Mouse (Mus musculus) embryonic facial prominence, embryonic 14.5 days (tissue): ENCODE results near the gene Kif17. TPM values are rescaled to one million over a fixed set of nuclear protein-coding genes. Genes with fewer than 3 reads are reported as not detected.

ENCODE experiments used
- ATAC-seq: fragments of 200-750 bp; cut with Nextera tagmentation; 2 replicates; pipeline ENCODE4 v1.8.0; 2017; ENCODE audit warnings: low read depth, moderate number of reproducible peaks, moderate TSS enrichment
- DNase-seq: peaks from one replicate; pipeline ENCODE4 v3.0.0-alpha.2; 2015; ENCODE audit warnings: low spot score
- H3K27ac ChIP-seq: fragments of 300-500 bp; sonication (generic); replicated peaks from 2 replicates; pipeline ENCODE4 v1.5.1; 2014; ENCODE audit warnings: low read depth, mild to moderate bottlenecking, low read length, moderate library complexity
- H3K27me3 ChIP-seq: fragments of 300-500 bp; sonication (generic); replicated peaks from 2 replicates; pipeline ENCODE4 v1.6.1; 2014; ENCODE audit warnings: low read length; ENCODE audit not compliant: control insufficient read depth, insufficient read depth
- H3K36me3 ChIP-seq: fragments of 300-500 bp; sonication (generic); 2 replicates; pipeline ENCODE4 v1.6.1; 2014; ENCODE audit warnings: low read length, mixed read lengths; ENCODE audit not compliant: control insufficient read depth, insufficient read depth
- H3K4me1 ChIP-seq: fragments of 300-500 bp; sonication (generic); 2 replicates; pipeline ENCODE4 v1.6.1; 2014; ENCODE audit warnings: antibody characterized with exemption, low read length; ENCODE audit not compliant: control insufficient read depth, insufficient read depth
- H3K4me2 ChIP-seq: fragments of 300-500 bp; sonication (generic); 2 replicates; pipeline ENCODE4 v1.6.1; 2014; ENCODE audit warnings: low read depth, mild to moderate bottlenecking, low read length, moderate library complexity, mixed read lengths
- H3K4me3 ChIP-seq: fragments of 300-500 bp; sonication (generic); 2 replicates; pipeline ENCODE4 v1.5.1; 2014; ENCODE audit warnings: low read depth, mild to moderate bottlenecking, low read length
- H3K9ac ChIP-seq: fragments of 300-500 bp; sonication (generic); 2 replicates; pipeline ENCODE4 v1.6.1; 2014; ENCODE audit warnings: low read depth, mild to moderate bottlenecking, low read length, moderate library complexity, mixed read lengths
- H3K9me3 ChIP-seq: fragments of 300-500 bp; sonication (generic); 2 replicates; pipeline ENCODE4 v1.6.1; 2016; ENCODE audit warnings: low read length; ENCODE audit not compliant: control insufficient read depth
- WGBS: fragments of 180-500 bp; shearing (Covaris S2); extraction: QIAGEN DNeasy Blood & Tissue Kit; methylation state at CpG from one replicate; pipeline ENCODE4 v1.1.7; 2014; 5-methylcytosine and 5-hydroxymethylcytosine counted together
- polyA plus RNA-seq: library from polyadenylated mRNA; unstranded; fragments of >200 nt; fragmentation: Nextera tagmentation; extraction: Ambion mirVana; gene quantifications from 2 replicates; pipeline ENCODE4 v1.2.1, GENCODE M21; 2014

Kif17 gene
- polyA plus RNA-seq, 1 experiment from 2014 or later = 0.71 TPM

GRCm38 (mm10) chr4:138217441-138217840 lies 32.8 kb upstream of the Kif17 start:
- DNase-seq = no peak
- Histone ChIP-seq H3K4me1 (peaks cover 19% of the 10 kb centered on the region), H3K36me3 (peaks cover 19% of the 10 kb centered on the region), H3K4me3 (peak overlapping the region; percentile 98), H3K4me2 (peak overlapping the region; percentile 83), H3K27me3 (no peaks in the 10 kb centered on the region), H3K9ac (peak overlapping the region; percentile 99), H3K9me3 (no peaks in the 10 kb centered on the region), H3K27ac (peak overlapping the region; percentile 89)
- ATAC-seq = peak; percentile 7; the same call in 1 of the 2 replicates
- under 1% methylated on average over 25 of the region's 36 CpGs for WGBS

DNA sequence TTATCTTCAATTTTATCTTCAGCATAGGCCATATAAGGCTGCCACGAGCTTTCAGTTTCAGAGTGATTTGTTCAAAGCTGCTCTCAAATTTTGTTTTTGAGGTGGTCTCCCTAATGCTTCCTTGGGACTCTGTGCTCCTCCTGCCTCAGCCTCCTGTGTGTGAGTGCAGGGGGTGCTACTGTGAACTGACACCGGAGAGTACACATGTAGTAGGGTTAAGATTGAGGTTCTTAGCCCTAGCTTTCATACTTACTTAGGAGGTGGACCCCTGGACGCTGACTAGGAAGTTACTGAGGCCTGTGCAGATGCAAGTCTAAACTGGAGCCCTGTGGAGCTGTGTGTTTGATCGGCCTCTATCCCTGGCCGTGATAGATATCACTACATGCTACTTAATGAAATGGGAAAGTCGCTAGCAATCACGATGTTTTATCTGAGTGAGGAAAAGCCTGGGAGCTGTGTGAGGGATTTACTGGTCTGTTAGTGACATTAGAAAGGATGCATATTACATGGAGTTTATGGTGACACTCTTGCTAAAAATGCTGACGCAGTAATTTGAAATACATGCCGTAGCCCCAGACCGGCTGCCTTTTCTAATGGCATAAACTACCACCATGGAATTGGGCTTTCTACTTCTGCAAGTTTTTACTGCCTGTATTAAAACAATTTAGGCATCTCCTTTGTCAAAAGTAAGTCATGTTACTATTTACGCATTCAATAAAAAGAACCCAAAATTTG lies 32.1 kb upstream of the Kif17 start:
- DNase-seq (no peak), ATAC-seq (no peak)
- peak overlapping the region; percentile 89 for H3K27ac ChIP-seq
- H3K4me1 ChIP-seq = peaks cover 19% of the 10 kb centered on the region
- peak overlapping the region; percentile 98 for H3K4me3 ChIP-seq
- H3K36me3 ChIP-seq = peaks cover 25% of the 10 kb centered on the region
- H3K4me2 ChIP-seq = peak overlapping the region; percentile 83
- WGBS = 82% methylated on average over 11 of the region's 11 CpGs
- no peaks in the 10 kb centered on the region for H3K27me3 ChIP-seq
- no peaks in the 10 kb centered on the region for H3K9me3 ChIP-seq
- H3K9ac ChIP-seq = peak overlapping the region; percentile 99

DNA sequence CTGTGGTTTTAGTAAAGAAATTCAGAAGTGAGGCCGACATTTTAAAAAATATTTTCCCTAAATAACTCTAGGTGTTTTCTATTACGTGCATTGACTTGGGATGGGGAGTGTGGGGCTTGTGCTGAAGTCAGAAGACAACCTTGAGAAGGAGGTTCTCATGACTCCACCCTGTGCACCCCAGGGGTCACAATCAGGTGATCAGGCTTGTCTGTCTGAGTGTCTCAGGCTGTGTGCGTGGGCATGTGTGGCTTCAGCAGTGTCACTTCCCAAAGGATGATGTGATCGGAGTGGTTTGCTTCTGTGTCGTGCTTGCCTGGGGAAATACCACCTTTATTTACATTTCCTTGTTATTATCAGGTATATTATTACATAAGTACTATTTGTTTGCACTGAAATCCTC lies 30.9 kb upstream of the Kif17 start:
- Histone ChIP-seq H3K4me1 (peaks cover 19% of the 10 kb centered on the region), H3K4me3 (no peak overlapping the region), H3K9me3 (no peaks in the 10 kb centered on the region), H3K36me3 (peaks cover 37% of the 10 kb centered on the region), H3K27me3 (no peaks in the 10 kb centered on the region), H3K27ac (no peak overlapping the region), H3K9ac (0 out of 2 replicates have a peak overlapping the region, but pooled peaks have one; percentile 22), H3K4me2 (no peak overlapping the region)
- ATAC-seq (no peak), DNase-seq (no peak)
- 78% methylated on average over 5 of the region's 5 CpGs for WGBS

DNA sequence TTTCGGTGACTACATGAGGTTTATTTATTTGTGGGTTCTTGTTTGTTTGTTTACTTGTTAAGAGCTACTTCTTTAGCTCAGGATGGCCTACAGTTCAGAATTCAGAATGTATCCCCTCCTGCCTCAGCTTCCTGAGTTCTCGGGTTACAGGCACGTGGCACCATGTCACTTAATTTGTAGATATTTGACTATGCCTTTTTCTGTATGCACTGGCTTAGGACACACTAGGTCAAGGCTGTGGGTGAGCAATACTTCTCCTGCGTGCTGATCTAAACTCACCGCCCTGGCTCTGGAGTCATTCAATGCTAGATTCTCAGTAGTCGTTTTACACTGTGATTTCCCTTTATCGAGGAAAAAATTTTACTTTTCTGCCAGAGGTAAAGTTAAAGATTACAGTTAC lies 29.5 kb upstream of the Kif17 start:
- 84% methylated on average over 7 of the region's 7 CpGs for WGBS
- ATAC-seq (no peak), DNase-seq (no peak)
- Histone ChIP-seq H3K9me3 (no peaks in the 10 kb centered on the region), H3K9ac (no peak overlapping the region), H3K27me3 (no peaks in the 10 kb centered on the region), H3K27ac (no peak overlapping the region), H3K4me3 (no peak overlapping the region), H3K4me2 (no peak overlapping the region), H3K4me1 (peaks cover 15% of the 10 kb centered on the region), H3K36me3 (peaks cover 51% of the 10 kb centered on the region)

- WGBS = 88% methylated on average over 5 of the region's 5 CpGs
- Histone ChIP-seq H3K9ac (no peak overlapping the region), H3K36me3 (peaks cover 57% of the 10 kb centered on the region), H3K4me1 (peaks cover 14% of the 10 kb centered on the region), H3K9me3 (no peaks in the 10 kb centered on the region), H3K27me3 (no peaks in the 10 kb centered on the region), H3K27ac (no peak overlapping the region), H3K4me3 (no peak overlapping the region), H3K4me2 (no peak overlapping the region)
- ATAC-seq = no peak
- no peak for DNase-seq
Measured at GRCm38 (mm10) chr4:138221406-138221805, 28.8 kb upstream of the Kif17 start.

DNA sequence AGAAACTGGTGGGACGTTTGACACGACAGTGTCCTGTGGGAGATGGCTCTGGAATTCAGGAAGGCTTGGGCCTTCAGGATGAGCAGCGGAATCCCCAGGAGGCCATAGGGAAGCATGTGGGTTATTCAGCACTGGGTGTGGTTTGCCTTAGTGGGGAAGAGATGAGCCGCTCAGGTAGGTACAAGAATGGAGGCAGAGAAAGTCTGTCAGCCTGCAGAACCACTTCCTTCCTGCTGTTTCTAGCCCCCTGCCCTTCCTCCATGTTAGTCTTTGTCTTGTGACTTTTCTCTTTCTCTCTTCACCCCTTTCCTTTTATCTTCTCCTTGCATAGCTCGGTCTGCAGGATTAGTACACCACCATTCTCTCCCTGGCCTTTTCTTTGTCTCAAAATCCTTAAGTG lies 27.8 kb upstream of the Kif17 start:
- 79% methylated on average over 5 of the region's 5 CpGs for WGBS

DNA sequence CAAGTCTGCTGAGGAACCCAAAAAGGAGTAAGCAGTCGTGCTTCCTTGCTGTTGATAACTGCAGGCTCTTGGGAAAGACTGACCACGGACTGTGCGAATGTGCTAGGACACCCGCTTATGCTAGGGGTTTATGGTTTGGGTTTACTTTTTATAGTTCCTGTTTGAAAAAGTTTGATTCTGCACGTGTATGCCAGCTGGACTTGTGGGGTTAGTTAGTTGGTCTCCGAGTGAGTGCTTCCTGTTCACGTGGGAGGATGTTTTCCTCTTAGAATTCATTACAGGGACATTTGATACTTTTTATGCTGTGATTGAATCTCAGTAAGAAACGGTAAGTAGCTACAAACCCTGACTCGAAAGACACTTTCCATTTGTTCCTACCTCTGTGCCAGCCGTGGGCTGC lies 26.6 kb upstream of the Kif17 start:
- Histone ChIP-seq H3K9me3 (no peaks in the 10 kb centered on the region), H3K4me2 (no peak overlapping the region), H3K4me3 (no peak overlapping the region), H3K9ac (no peak overlapping the region), H3K36me3 (peaks cover 75% of the 10 kb centered on the region), H3K27ac (no peak overlapping the region), H3K27me3 (no peaks in the 10 kb centered on the region), H3K4me1 (peaks cover 5% of the 10 kb centered on the region)
- 71% methylated on average over 10 of the region's 10 CpGs for WGBS
- DNase-seq = no peak
- no peak for ATAC-seq

More for the DNA sequence above, 27.8 kb upstream of the Kif17 start:
- Histone ChIP-seq H3K27me3 (no peaks in the 10 kb centered on the region), H3K4me1 (peaks cover 14% of the 10 kb centered on the region), H3K9me3 (no peaks in the 10 kb centered on the region), H3K4me3 (no peak overlapping the region), H3K9ac (no peak overlapping the region), H3K4me2 (no peak overlapping the region), H3K36me3 (peaks cover 66% of the 10 kb centered on the region), H3K27ac (no peak overlapping the region)
- no peak for DNase-seq
- no peak for ATAC-seq

DNA sequence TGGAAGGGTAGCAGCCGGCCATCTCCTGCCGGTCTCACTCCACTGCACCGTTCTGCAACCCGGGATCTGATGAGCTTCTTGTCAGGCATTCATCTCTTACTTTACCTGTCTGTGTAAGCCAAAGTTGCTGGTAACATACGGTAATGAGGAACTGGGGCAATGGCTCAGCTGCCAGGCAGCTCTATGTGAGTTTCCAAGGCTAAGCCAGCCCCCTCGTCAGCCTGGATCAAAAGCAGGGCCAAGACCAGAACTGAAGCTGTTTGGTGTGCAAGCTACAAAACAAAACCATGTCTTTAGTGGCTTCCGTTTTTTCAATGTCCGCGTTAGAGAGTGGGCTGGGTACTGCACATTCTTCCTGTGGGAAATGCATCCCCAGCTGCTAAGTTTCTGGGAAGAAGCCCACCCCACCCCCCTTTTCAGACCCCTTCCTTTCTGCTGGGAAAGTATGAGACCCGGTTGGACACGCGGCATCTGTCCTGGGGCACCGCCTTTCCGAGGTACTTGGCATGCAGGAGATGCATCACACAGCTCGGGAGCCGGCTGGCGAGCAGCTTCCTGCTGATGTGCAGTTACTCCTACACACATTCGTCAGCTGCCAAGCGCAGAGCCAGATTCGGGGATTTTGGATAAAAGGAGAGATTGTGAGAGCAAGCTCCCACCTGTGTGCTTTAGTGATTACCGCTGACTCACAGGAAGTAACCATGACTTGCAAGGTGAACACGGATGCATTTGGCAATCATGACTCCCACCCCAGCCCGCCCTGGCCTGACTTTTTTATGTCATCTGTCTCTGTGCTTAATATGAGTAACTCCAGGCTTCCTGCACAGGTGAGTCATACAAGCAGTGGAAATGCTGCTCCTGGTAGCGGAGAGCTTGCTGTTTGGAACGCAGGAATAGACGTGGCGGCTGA lies 3.2 kb upstream of the Kif17 start:
- no peak for DNase-seq
- H3K9me3 ChIP-seq = no peaks in the 10 kb centered on the region
- H3K4me2 ChIP-seq = no peak overlapping the region
- peaks cover 60% of the 10 kb centered on the region for H3K36me3 ChIP-seq
- peaks cover 27% of the 10 kb centered on the region for H3K27me3 ChIP-seq
- H3K4me3 ChIP-seq = no peak overlapping the region
- no peak overlapping the region for H3K27ac ChIP-seq
- ATAC-seq = no peak
- no peak overlapping the region for H3K9ac ChIP-seq
- WGBS = 76% methylated on average over 27 of the region's 27 CpGs
- peaks cover 25% of the 10 kb centered on the region for H3K4me1 ChIP-seq
